Mouse (Mus musculus) WW6 (cell line): ENCODE measurements around the gene Pde1b.

Experiments used
- DNase-seq: peaks from one replicate; pipeline ENCODE4 v3.0.0-alpha.2; 2013; ENCODE audit warnings: low read depth, low spot score

Pde1b gene

GRCm38 (mm10) chr15:103551053-103551452 lies 48.2 kb downstream of the Pde1b start:
- no peak for DNase-seq

GRCm38 (mm10) chr15:103552096-103552690 lies 49.4 kb downstream of the Pde1b start:
- DNase-seq, result no peak

- DNase-seq, result no peak
These were observed 62.1 kb downstream of the Pde1b start, which contains the start of gene Glycam1 for GRCm38 (mm10) chr15:103564981-103565380. Gene Glycam1, minus strand, starts transcription at chr15:103565081.
